Mouse (Mus musculus) stomach, embryonic 14.5 days (tissue): ENCODE results near the gene Olfr199. TPM values are rescaled to one million over a fixed set of nuclear protein-coding genes. Genes with fewer than 3 reads are reported as not detected.
"Not testable (repeated sequence)": the region's sequence is repeated elsewhere in the genome, so short reads cannot be mapped to it uniquely, and the experiment has no call there.

ENCODE experiments used
- ATAC-seq: fragments of 200-750 bp; cut with Nextera tagmentation; 2 replicates; pipeline ENCODE4 v1.8.0; 2017; ENCODE audit warnings: low read depth, moderate TSS enrichment; ENCODE audit not compliant: insufficient number of reproducible peaks, insufficient read depth, low FRiP score
- H3K27ac ChIP-seq: fragments of 300-500 bp; sonication (generic); 2 replicates; pipeline ENCODE4 v1.5.1; 2014; ENCODE audit warnings: mild to moderate bottlenecking, low read length, moderate library complexity, mixed read lengths
- H3K27me3 ChIP-seq: fragments of 300-500 bp; sonication (generic); 2 replicates; pipeline ENCODE4 v1.6.1; 2014; ENCODE audit warnings: low read length, control low read depth, mixed read lengths; ENCODE audit not compliant: control insufficient read depth, insufficient read depth
- H3K36me3 ChIP-seq: fragments of 300-500 bp; sonication (generic); 2 replicates; pipeline ENCODE4 v1.6.1; 2014; ENCODE audit warnings: mild to moderate bottlenecking, control low read depth, low read length, moderate library complexity, mixed read lengths; ENCODE audit not compliant: control insufficient read depth, insufficient read depth
- H3K4me1 ChIP-seq: fragments of 300-500 bp; sonication (generic); 2 replicates; pipeline ENCODE4 v1.6.1; 2014; ENCODE audit warnings: low read length, control low read depth, mixed read lengths; ENCODE audit not compliant: control insufficient read depth, insufficient read depth
- H3K4me2 ChIP-seq: fragments of 300-500 bp; sonication (generic); replicated peaks from 2 replicates; pipeline ENCODE4 v1.6.1; 2014; ENCODE audit warnings: low read depth, low read length, control low read depth
- H3K4me3 ChIP-seq: fragments of 300-500 bp; sonication (generic); 2 replicates; pipeline ENCODE4 v1.5.1; 2014; ENCODE audit warnings: low read depth, low read length, control low read depth
- H3K9ac ChIP-seq: fragments of 300-500 bp; sonication (generic); replicated peaks from 2 replicates; pipeline ENCODE4 v1.6.1; 2014; ENCODE audit warnings: low read depth, mild to moderate bottlenecking, control low read depth, low read length, moderate library complexity, mixed read lengths
- H3K9me3 ChIP-seq: fragments of 300-500 bp; sonication (generic); 2 replicates; pipeline ENCODE4 v1.6.1; 2016; ENCODE audit warnings: low read depth, low read length, control low read depth; ENCODE audit not compliant: control insufficient read depth
- WGBS: fragments of 180-500 bp; shearing (Covaris S2); extraction: QIAGEN DNeasy Blood & Tissue Kit; methylation state at CpG from one replicate; pipeline ENCODE4 v1.1.7; 2014; 5-methylcytosine and 5-hydroxymethylcytosine counted together
- polyA plus RNA-seq: library from polyadenylated mRNA; unstranded; fragments of >200 nt; fragmentation: Nextera tagmentation; extraction: Ambion mirVana; gene quantifications from 2 replicates; pipeline ENCODE4 v1.2.1, GENCODE M21; 2014

Gene Olfr199
- not detected in 2 replicates for polyA plus RNA-seq

DNA sequence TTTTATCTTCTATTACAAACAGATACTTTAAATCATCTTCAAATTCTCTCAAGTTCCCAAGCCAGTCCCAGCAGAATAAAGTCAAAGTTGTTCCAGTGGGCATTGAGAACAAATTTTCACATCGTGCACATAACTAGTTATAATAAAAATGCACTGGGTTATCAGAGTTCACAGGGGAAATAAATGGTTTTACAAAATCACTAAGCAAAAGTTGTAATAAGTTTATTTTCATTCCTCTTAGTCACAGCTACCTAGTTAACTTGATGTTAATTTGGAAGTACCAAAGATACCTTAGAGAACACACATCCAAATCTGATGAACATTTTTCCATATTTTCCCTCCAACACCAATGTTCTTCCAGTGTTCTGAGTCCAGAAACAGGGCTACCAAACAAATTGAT is at the start of gene Olfr199:
Olfr199 (minus strand) TSS at position 101 of the 400 bp plus-strand sequence.
- H3K27ac ChIP-seq, H3K9ac ChIP-seq, H3K27me3 ChIP-seq, H3K4me1 ChIP-seq, H3K4me3 ChIP-seq, H3K4me2 ChIP-seq, H3K36me3 ChIP-seq, ATAC-seq, H3K9me3 ChIP-seq: not testable (repeated sequence)
- 79% methylated on average over 1 of the region's 1 CpGs for WGBS

DNA sequence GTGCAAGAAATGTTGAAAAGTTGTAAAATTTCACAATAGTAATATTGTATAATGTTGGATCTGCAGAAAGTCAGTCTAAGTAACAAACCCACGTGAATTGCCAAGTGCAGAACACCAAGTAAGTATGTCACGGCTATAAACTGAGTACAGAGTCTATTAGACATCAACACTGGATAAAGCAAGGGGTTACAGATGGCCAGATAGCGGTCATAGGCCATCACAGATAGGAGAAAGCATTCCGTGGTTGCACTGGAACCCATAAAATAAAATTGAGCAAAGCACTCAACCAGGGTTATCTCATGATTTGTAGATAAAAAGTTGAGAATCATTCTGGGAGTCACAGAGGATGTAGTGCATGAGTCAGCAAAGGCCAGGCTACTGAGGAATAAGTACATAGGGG is 49.5 kb upstream of the Olfr199 start:
- 68% methylated on average over 4 of the region's 4 CpGs for WGBS
- not testable (repeated sequence) for H3K36me3 ChIP-seq, ATAC-seq, H3K9ac ChIP-seq, H3K4me3 ChIP-seq, H3K9me3 ChIP-seq, H3K27me3 ChIP-seq, H3K27ac ChIP-seq, H3K4me1 ChIP-seq, H3K4me2 ChIP-seq

DNA sequence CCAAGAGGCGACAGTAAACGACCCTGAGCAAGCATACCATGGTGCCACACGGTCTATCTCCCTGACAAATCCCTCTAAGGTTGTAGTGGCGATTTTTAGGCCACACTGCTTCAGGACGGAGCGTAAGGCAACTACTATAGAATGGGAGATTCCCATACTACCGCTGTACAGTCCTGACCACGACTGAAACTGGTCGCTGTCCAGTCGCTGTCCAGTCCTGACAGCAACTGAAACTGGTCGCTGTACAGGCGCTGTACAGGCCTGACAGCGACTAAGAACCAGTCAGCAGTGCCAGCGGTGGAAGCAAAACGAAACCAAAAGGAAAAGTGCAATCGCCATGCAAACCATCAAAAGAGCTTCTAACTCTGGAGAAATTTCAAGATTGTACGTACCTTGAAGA is 30.1 kb upstream of the Olfr199 start:
- no peak overlapping the region for H3K4me3 ChIP-seq
- H3K27ac ChIP-seq: no peak overlapping the region
- ATAC-seq: no peak
- H3K27me3 ChIP-seq: no peaks in the 10 kb centered on the region
- no peaks in the 10 kb centered on the region for H3K4me1 ChIP-seq
- 83% methylated on average over 17 of the region's 17 CpGs for WGBS
- no peak overlapping the region for H3K9ac ChIP-seq
- H3K9me3 ChIP-seq: no peaks in the 10 kb centered on the region
- no peaks in the 10 kb centered on the region for H3K36me3 ChIP-seq
- no peak overlapping the region for H3K4me2 ChIP-seq

DNA sequence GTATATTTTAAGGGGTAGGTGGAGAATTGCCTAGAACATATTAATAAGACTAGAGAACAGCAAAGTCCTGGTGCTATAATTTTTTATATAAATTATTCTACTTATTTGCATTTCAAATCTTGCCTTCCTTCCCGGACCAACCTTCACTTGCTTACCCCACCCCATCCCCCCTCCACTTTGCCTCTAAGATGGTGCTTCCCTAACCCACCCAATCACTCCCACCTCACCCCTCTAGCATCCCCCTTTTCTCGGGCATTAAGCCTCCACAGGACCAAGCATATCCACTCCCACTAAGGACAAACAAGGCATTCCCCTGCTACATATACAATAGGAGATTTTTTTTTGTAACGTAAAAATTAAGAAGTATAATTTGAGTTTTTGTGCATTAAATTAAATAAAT is 1.7 kb downstream of the Olfr199 start:
- not testable (repeated sequence) for H3K4me1 ChIP-seq, H3K36me3 ChIP-seq, H3K27me3 ChIP-seq, H3K9ac ChIP-seq, H3K9me3 ChIP-seq, H3K4me2 ChIP-seq, H3K4me3 ChIP-seq, ATAC-seq, H3K27ac ChIP-seq
- 78% methylated on average over 3 of the region's 3 CpGs for WGBS

DNA sequence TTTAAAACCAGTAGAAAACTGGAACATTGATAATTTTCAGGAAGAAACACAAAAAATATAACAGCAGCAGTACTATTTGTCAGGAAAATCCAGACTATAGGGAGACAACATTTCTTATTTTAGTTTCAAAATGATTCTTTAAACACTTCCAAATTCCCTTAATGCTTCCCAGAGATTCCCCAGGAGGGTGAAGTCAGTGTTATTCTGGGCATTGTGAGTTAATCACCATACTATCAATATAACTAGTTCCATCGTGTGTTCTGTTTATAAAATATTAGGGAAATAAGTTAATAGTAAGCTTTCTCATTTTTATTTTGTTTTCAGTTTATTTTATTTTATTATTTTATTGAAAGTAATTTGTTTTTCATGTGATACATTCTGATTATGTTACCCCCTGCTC is 16.1 kb downstream of the Olfr199 start, which contains the start of gene Olfr198:
Olfr198 (minus strand) TSS at position 101 of the 400 bp plus-strand sequence.
- not testable (repeated sequence) for H3K4me3 ChIP-seq, H3K9me3 ChIP-seq, H3K4me1 ChIP-seq, H3K9ac ChIP-seq, H3K27me3 ChIP-seq, ATAC-seq, H3K4me2 ChIP-seq, H3K27ac ChIP-seq, H3K36me3 ChIP-seq
- 66% methylated on average over 1 of the region's 1 CpGs for WGBS

DNA sequence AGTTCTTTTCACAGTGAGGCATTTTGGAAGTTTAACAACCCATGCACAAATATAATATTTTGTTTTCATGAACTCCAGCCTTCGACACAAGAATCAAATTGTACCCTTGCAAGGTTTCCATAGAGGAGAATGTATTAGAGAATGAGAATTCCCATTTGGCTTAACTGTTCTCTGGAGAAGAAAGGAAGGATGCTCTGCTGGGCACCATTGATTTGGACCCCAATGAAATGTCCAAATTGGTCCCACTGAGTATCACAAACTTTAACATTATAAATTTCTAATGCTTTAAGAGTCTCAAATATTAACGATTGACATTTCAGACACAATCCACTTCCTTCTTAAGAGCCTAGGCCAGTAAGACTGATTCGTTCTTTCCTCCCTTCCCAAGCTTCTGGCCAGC is 49.2 kb downstream of the Olfr199 start, which contains the start of gene Olfr196:
Olfr196 (minus strand) TSS at position 101 of the 400 bp plus-strand sequence.
- H3K27ac ChIP-seq: no peak within 1 kb of the TSS
- ATAC-seq: no peak
- no peaks in the 10 kb centered on the region for H3K36me3 ChIP-seq
- H3K4me3 ChIP-seq: no peak within 1 kb of the TSS
- H3K27me3 ChIP-seq: no peaks in the 10 kb centered on the region
- H3K9me3 ChIP-seq: no peaks in the 10 kb centered on the region
- 73% methylated on average over 3 of the region's 3 CpGs for WGBS
- H3K9ac ChIP-seq: no peak within 1 kb of the TSS
- no peaks in the 10 kb centered on the region for H3K4me1 ChIP-seq
- H3K4me2 ChIP-seq: no peak within 1 kb of the TSS

Other genes with a start within 250 kb of the Olfr199 start
- not detected in 2 replicates for gene Olfr183, start 224.4 kb downstream of the Olfr199 start, polyA plus RNA-seq
- 0.17 TPM in 1 of 2 replicates, not detected in the other for gene Olfr186, start 189.5 kb downstream of the Olfr199 start, polyA plus RNA-seq
- 0.43 and 0.53 TPM in 2 replicates for gene Olfr187, start 180.0 kb downstream of the Olfr199 start, polyA plus RNA-seq
- not detected in 2 replicates for gene Olfr190, start 141.8 kb downstream of the Olfr199 start, polyA plus RNA-seq
- not detected in 2 replicates for gene Olfr191, start 129.9 kb downstream of the Olfr199 start, polyA plus RNA-seq
- not detected in 2 replicates for gene Olfr193, start 107.9 kb downstream of the Olfr199 start, polyA plus RNA-seq
- not detected in 2 replicates for gene Olfr194, start 98.7 kb downstream of the Olfr199 start, polyA plus RNA-seq
- gene Olfr195, start 72.7 kb downstream of the Olfr199 start, polyA plus RNA-seq: not detected in 2 replicates
- not detected in 2 replicates for gene Olfr196, start 49.3 kb downstream of the Olfr199 start, polyA plus RNA-seq
- gene Olfr198, start 16.2 kb downstream of the Olfr199 start, polyA plus RNA-seq: not detected in 2 replicates
- gene Olfr201, start 52.9 kb upstream of the Olfr199 start, polyA plus RNA-seq: not detected in 2 replicates
- gene Olfr202, start 67.0 kb upstream of the Olfr199 start, polyA plus RNA-seq: not detected in 2 replicates
- not detected in 2 replicates for gene Olfr203, start 79.1 kb upstream of the Olfr199 start, polyA plus RNA-seq
- not detected in 2 replicates for gene Olfr204, start 98.5 kb upstream of the Olfr199 start, polyA plus RNA-seq
- gene Olfr205, start 111.4 kb upstream of the Olfr199 start, polyA plus RNA-seq: not detected in 2 replicates
- not detected in 2 replicates for gene Olfr206, start 129.5 kb upstream of the Olfr199 start, polyA plus RNA-seq
- gene Olfr209, start 144.2 kb upstream of the Olfr199 start, polyA plus RNA-seq: not detected in 2 replicates
- gene Gabrr3, start 187.6 kb upstream of the Olfr199 start, polyA plus RNA-seq: not detected in 2 replicates